Mouse (Mus musculus) spleen, adult 2 months (tissue): ENCODE results near the gene Zfp488.

ENCODE experiments used
- CTCF ChIP-seq: fragments of 200-500 bp; IDR thresholded peaks from 2 replicates; pipeline ENCODE4 v1.5.1; 2011; ENCODE audit warnings: mild to moderate bottlenecking, inconsistent platforms; ENCODE audit not compliant: insufficient read depth, insufficient read length, insufficient replicate concordance; ENCODE audit errors: extremely low read depth
- POLR2A ChIP-seq: fragments of 200-500 bp; IDR thresholded peaks from 2 replicates; pipeline ENCODE4 v1.6.1; 2011; ENCODE audit warnings: low read depth, low read length, inconsistent platforms

DNA sequence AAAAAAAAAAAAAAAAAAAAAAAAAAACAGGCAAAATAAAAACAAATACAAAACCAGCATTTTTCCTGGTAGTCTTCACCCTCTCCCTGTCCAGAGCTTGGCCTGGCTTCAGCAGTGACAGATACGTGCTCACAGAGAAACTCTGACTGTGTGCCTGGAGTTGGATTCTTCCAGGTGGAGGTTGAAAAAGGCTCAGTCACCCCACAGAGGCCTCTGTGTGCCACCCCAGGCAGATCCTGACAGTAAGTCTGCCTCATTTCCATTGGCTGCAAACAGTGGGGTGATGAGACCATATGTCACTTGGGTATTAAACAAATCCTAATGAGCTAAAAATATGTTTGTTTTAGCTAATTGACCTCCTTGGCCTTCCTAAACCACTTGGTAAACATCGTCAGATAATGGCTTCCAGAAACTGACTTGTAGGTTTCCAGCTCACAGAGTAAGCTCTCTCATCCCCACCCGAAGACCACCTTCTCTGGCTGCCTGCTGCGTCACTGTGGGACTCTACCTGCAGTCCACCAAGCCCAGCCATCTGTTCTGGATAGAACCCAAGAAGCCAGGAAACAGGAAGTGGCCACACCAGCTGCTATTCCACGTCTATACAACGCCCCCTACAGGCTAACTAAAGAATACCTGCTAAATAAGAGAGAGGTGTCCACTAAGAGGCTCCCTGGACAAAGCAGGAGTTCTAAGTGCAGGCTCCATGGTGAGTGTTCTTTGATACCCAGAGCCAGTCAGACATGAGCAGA, 26.2 kb downstream of the Zfp488 start:
- TF ChIP-seq POLR2A (no peak), CTCF (no peak)
